Mouse (Mus musculus): ENCODE measurements around the gene Cbx8.

GRCm38 (mm10) chr11:119090076-119090960 is 49.5 kb upstream of the Cbx8 start:
- TF ChIP-seq CTCF (IDR thresholded peaks at IDR 0.05; ENCODE audit: extremely low read depth, insufficient read length, insufficient replicate concordance, low read depth, low read length) = no peak
- TF ChIP-seq POLR2A (IDR thresholded peaks at IDR 0.05; ENCODE audit: low read depth, low read length) = no peak

Measured in small intestine, adult 2 months (tissue).